Mouse (Mus musculus): ENCODE results near the gene Farp1. TPM values are rescaled to one million over a fixed set of nuclear protein-coding genes. Genes with fewer than 3 reads are reported as not detected.

The Farp1 gene
- polyA plus RNA-seq, 1 experiment: 28.8 TPM

DNA sequence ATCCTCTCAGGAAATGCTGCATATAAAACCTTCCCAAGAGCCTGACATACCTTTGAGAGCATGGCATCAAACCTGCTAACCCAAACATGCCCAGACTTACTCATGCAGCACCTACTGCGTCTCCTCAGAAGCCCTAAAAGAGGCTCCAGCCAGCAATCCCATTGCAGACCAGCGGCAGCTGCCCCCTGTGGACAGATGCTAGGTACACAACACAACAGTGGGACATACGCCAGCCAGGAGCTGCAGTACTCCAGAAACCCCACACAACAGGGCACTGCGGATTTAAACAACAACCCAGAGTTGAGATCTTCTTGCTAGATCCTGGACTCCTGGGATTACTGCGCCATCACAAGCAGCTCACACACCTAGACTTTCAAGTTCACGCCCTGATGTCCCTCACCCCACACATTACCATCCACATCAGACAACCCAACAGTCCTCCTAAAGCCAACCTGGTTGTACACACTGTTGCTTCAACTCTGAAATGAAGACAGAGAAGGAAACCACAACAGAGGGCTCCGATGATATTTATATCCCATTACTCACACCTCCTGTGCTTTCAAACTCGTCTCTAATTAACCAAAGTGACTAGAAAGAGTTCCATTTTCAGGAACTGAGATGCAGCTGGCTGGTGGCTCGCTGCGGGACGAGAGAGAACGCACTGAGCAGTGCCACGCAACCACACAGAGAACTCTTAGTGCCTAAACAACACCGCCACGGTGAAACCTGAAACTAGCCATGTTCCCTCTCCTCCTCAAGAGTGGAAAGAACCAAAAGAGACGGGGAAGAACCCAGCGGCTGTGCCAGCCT is 289.7 kb downstream of the Farp1 start:
- Histone ChIP-seq H3K4me3 (ENCODE audit: insufficient read depth, low read depth, low read length) (no peak overlapping the region), H3K36me3 (ENCODE audit: control insufficient read depth, insufficient read depth, low read length) (no peaks in the 10 kb centered on the region), H3K27me3 (replicated peaks; ENCODE audit: control insufficient read depth, insufficient read depth, low read length) (no peaks in the 10 kb centered on the region), H3K27ac (ENCODE audit: insufficient read depth, low read depth, low read length) (no peak overlapping the region), H3K4me1 (ENCODE audit: control insufficient read depth, insufficient read depth, low read length) (peaks cover 21% of the 10 kb centered on the region; the same call in 1 of the 2 replicates)
- 74% methylated on average over 17 of the region's 17 CpGs for WGBS
- DNase-seq: no peak
- no peak for TF ChIP-seq CTCF (conservative IDR thresholded peaks at IDR 0.05; ENCODE audit: insufficient read depth, insufficient read length, low read depth, low read length)
- no peak for TF ChIP-seq POLR2A (IDR thresholded peaks at IDR 0.05; ENCODE audit: low read depth, low read length)

DNA sequence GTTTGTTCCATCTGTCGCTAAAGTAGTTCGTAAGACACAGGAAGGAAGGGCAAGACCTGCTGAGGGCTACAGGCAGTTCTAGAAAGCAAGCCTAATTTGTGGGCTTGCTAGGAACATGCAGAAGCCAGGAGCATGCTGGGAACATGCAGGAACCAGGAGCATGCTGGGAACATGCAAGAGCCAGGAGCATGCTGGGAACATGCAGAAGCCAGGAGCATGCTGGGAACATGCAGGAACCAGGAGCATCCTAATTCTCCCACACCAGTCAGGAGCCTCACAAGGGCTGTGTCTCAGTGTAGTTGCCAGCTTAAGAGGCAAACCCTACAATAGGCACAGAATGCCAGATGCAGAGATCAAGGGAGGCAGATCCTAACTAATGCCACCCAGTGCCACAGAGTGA is 291.4 kb downstream of the Farp1 start:
- no peaks in the 10 kb centered on the region for H3K27me3 ChIP-seq (replicated peaks; ENCODE audit: control insufficient read depth, insufficient read depth, low read length)
- no peak overlapping the region for H3K27ac ChIP-seq (ENCODE audit: insufficient read depth, low read depth, low read length)
- no peak overlapping the region for H3K4me3 ChIP-seq (ENCODE audit: insufficient read depth, low read depth, low read length)
- no peak for DNase-seq
- WGBS: 38% methylated on average over 2 of the region's 2 CpGs
- TF ChIP-seq POLR2A (IDR thresholded peaks at IDR 0.05; ENCODE audit: low read depth, low read length) (no peak), CTCF (conservative IDR thresholded peaks at IDR 0.05; ENCODE audit: insufficient read depth, insufficient read length, low read depth, low read length) (no peak)
- H3K4me1 ChIP-seq (ENCODE audit: control insufficient read depth, insufficient read depth, low read length): peaks cover 27% of the 10 kb centered on the region; the same call in 1 of the 2 replicates
- no peaks in the 10 kb centered on the region for H3K36me3 ChIP-seq (ENCODE audit: control insufficient read depth, insufficient read depth, low read length)

DNA sequence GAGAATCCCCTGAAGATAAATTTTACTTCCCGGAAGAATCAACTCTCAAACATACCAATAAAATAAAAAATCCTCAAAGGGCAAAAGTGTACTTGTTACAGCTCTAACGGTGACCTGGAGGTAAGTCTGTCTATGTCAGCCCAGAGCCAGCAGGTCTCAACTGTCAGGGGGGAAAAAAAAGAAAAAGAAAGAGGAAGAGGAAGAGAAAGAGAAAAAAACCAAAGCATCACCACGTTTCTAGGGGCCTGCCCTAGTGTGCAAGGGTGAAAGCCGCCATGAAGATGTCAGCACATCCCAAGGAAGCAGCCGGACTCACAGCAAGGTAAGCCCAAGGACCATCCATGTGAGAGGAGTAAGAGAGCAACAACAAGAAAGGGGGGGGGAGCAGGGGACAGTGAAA is 293.9 kb downstream of the Farp1 start:
- WGBS: 65% methylated on average over 5 of the region's 5 CpGs

DNA sequence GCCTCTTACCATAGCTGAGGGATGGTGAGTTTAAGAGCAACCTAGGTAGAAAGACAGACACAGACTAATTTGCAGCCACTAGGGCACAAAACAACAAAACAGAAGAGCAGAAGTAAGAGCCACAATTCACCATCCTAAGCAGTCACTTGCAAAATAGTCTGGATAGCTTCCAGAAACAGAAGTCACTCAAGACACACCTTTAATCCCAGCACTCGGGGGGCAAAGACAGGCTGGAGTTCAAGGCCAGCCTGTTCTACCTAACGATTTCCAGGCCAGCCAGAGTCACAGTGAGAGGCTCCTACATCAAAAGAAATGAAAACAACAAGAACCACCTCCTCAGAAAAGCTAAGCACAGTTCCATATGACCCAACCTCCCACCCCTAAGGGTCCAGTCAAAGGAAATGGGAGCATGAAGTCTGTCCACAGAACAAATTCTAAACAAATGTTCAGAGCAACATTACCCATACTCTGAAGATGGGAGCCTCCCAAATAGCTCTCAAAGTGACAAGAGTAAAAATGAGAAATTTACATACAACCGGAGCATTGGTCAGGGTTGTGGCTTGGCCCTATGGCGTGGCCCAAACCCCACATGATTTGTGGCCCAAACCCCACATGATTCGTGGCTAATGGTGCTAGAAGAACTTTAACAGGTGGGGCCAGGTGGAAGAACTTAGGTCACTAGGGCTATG is 294.5 kb downstream of the Farp1 start:
- peaks cover 21% of the 10 kb centered on the region; the same call in 1 of the 2 replicates for H3K4me1 ChIP-seq (ENCODE audit: control insufficient read depth, insufficient read depth, low read length)
- 48% methylated on average over 5 of the region's 5 CpGs for WGBS
- no peaks in the 10 kb centered on the region for H3K27me3 ChIP-seq (replicated peaks; ENCODE audit: control insufficient read depth, insufficient read depth, low read length)
- no peak for DNase-seq
- H3K36me3 ChIP-seq (ENCODE audit: control insufficient read depth, insufficient read depth, low read length): no peaks in the 10 kb centered on the region
- no peak overlapping the region for H3K4me3 ChIP-seq (ENCODE audit: insufficient read depth, low read depth, low read length)
- TF ChIP-seq POLR2A (IDR thresholded peaks at IDR 0.05; ENCODE audit: low read depth, low read length): no peak
- TF ChIP-seq CTCF (conservative IDR thresholded peaks at IDR 0.05; ENCODE audit: insufficient read depth, insufficient read length, low read depth, low read length): no peak
- H3K27ac ChIP-seq (ENCODE audit: insufficient read depth, low read depth, low read length): no peak overlapping the region

More for the DNA sequence above, 293.9 kb downstream of the Farp1 start:
- Histone ChIP-seq H3K27me3 (replicated peaks; ENCODE audit: control insufficient read depth, insufficient read depth, low read length) (no peaks in the 10 kb centered on the region), H3K4me3 (ENCODE audit: insufficient read depth, low read depth, low read length) (no peak overlapping the region), H3K36me3 (ENCODE audit: control insufficient read depth, insufficient read depth, low read length) (no peaks in the 10 kb centered on the region), H3K27ac (ENCODE audit: insufficient read depth, low read depth, low read length) (no peak overlapping the region), H3K4me1 (ENCODE audit: control insufficient read depth, insufficient read depth, low read length) (peaks cover 22% of the 10 kb centered on the region; the same call in 1 of the 2 replicates)
- no peak for DNase-seq
- TF ChIP-seq POLR2A (IDR thresholded peaks at IDR 0.05; ENCODE audit: low read depth, low read length) (no peak), CTCF (conservative IDR thresholded peaks at IDR 0.05; ENCODE audit: insufficient read depth, insufficient read length, low read depth, low read length) (no peak)

DNA sequence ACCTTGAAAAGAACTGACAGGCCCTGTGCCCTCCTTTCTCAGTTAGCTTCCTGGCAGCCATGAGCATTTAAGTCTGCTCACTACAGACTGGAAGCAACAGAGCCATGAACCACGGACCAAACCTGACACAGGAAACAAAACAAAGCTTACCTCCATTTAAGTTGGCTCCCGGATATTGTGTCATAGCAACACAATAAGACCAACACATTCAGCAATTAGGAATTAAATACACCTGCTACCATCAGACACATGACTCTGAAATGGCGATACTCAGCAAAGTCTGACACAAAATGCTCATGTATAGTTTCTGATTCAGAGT is 295.0 kb downstream of the Farp1 start:
- no peaks in the 10 kb centered on the region for H3K27me3 ChIP-seq (replicated peaks; ENCODE audit: control insufficient read depth, insufficient read depth, low read length)
- DNase-seq: no peak
- no peak overlapping the region for H3K4me3 ChIP-seq (ENCODE audit: insufficient read depth, low read depth, low read length)
- H3K27ac ChIP-seq (ENCODE audit: insufficient read depth, low read depth, low read length): no peak overlapping the region
- TF ChIP-seq CTCF (conservative IDR thresholded peaks at IDR 0.05; ENCODE audit: insufficient read depth, insufficient read length, low read depth, low read length): no peak
- TF ChIP-seq POLR2A (IDR thresholded peaks at IDR 0.05; ENCODE audit: low read depth, low read length): no peak
- WGBS: 64% methylated on average over 3 of the region's 3 CpGs
- H3K36me3 ChIP-seq (ENCODE audit: control insufficient read depth, insufficient read depth, low read length): no peaks in the 10 kb centered on the region
- H3K4me1 ChIP-seq (ENCODE audit: control insufficient read depth, insufficient read depth, low read length): peaks cover 17% of the 10 kb centered on the region; the same call in 1 of the 2 replicates

Other genes starting within 250 kb of the Farp1 start
- 18.1 and 20.5 TPM in 2 replicates for gene Ipo5, start 124.0 kb upstream of the Farp1 start, polyA plus RNA-seq (2012; rRNA removed)